ENCODE assay signal across 8 mouse cellular contexts in the genomic region with DNA sequence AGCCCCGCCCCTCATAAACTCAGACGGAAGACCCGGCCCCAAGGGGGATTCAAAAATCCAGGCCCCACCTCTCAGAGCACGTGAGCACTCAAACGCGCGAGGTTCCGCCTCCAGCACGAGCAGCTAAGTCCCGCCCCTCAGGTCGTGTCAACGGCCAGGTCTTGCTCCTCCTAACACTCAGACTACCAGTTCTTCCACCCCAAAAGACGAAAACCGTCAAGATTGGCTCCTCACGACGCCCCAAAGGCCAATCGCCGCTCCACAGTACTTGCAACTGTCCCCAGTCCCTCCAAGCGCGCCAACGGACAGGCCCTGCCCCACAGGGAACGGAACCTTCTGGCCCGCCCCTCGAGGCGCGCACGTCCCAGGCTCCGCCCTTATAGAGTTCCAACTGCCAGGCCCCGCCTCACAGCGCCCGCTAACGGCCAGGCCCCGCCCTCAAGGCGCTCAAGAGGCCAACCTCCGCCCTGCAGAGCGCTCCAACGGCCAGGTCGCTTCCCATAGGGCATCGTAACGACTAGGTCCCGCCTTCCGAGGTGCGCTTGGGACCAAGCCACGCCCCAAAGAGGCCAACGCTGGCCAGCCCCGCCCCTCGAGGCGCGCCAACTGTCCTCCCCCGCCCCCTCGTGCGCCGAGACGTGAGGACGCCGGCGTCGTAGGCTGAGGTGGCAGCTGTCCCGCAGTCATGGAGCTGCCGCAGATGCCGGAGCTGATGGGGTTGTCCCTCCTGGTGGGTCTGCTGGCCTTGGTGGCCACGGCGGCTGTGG. TPM values are rescaled to one million over a fixed set of nuclear protein-coding genes. Genes with fewer than 3 reads are reported as not detected.
DNase-seq lines count a peak whose midpoint lies in the region; ATAC-seq and TF ChIP-seq lines count a peak whose summit lies in the region.

TSS of gene Tbl2 (plus strand) at position 605 of the 767 bp plus-strand sequence.

- peak within 1 kb of the TSS; percentile 80 to 95 (median 91) for H3K4me3 ChIP-seq in CH12.LX (replicated peaks in 1 of 3; ENCODE audit: low read depth in 2 of 3, low read length in 2 of 3, poor library complexity in 1 of 3)
- H3K4me3 ChIP-seq in forebrain, embryonic 11.5 days (ENCODE audit: low read depth, low read length) = peak within 1 kb of the TSS; percentile 72
- peak within 1 kb of the TSS; percentile 96 for H3K4me3 ChIP-seq in heart, embryonic 16.5 days (ENCODE audit: low read length)
- peak within 1 kb of the TSS; percentile 93 for H3K4me3 ChIP-seq in liver, embryonic 15.5 days (replicated peaks)
- H3K4me3 ChIP-seq in neural tube, embryonic 12.5 days = peak within 1 kb of the TSS; percentile 74

- peak within 1 kb of the TSS; percentile 72 for H3K4me2 ChIP-seq in CH12.LX (ENCODE audit: insufficient read depth, low read depth, poor library complexity, severe bottlenecking)
- H3K4me2 ChIP-seq in forebrain, embryonic 11.5 days (ENCODE audit: low read depth, low read length, severe bottlenecking) = peak within 1 kb of the TSS; percentile 64
- H3K4me2 ChIP-seq in heart, embryonic 16.5 days (ENCODE audit: low read depth, low read length) = peak within 1 kb of the TSS; percentile 80
- H3K4me2 ChIP-seq in liver, embryonic 15.5 days = peak within 1 kb of the TSS; percentile 94
- H3K4me2 ChIP-seq in neural tube, embryonic 12.5 days (replicated peaks) = peak within 1 kb of the TSS; percentile 65

- no peak for TF ChIP-seq RAD21 in CH12.LX (IDR thresholded peaks at IDR 0.05; ENCODE audit: low read depth, low read length)

- DNase-seq in CH12.LX (ENCODE audit: extremely low read depth) = peak; percentile 100
- DNase-seq in c-Kit-positive CD71-positive TER-119-negative erythroid progenitor cells, embryonic 14.5 days (ENCODE audit: low read depth) = peak; percentile 99
- peak; percentile 100 for DNase-seq in forebrain, embryonic 11.5 days (ENCODE audit: low spot score)
- peak; percentile 99 for DNase-seq in kidney, postnatal 36 days
- DNase-seq in telencephalon, adult 2 months (ENCODE audit: low read depth, low spot score) = peak; percentile 98

- peak; percentile 97 for ATAC-seq in forebrain, embryonic 11.5 days (replicated peaks; ENCODE audit: low FRiP score)
- ATAC-seq in heart, embryonic 16.5 days (replicated peaks; ENCODE audit: extremely low read depth, insufficient read depth, low FRiP score) = peak; percentile 98
- peak; percentile 97 for ATAC-seq in liver, embryonic 15.5 days (ENCODE audit: insufficient read depth)
- ATAC-seq in neural tube, embryonic 12.5 days (ENCODE audit: low FRiP score, low read depth) = peak; percentile 97

- H3K36me3 ChIP-seq in CH12.LX (replicated peaks in 1 of 2; ENCODE audit: control insufficient read depth in 1 of 2, insufficient read depth in 1 of 2, low read length in 1 of 2) = peaks cover 12 to 24% of the 10 kb centered on the region in 2 experiments
- no peaks in the 10 kb centered on the region; the same call in 1 of the 2 replicates for H3K36me3 ChIP-seq in forebrain, embryonic 11.5 days (ENCODE audit: control insufficient read depth, insufficient read depth, low read length)
- peaks cover 4% of the 10 kb centered on the region for H3K36me3 ChIP-seq in heart, embryonic 16.5 days (ENCODE audit: control insufficient read depth, insufficient read depth)
- H3K36me3 ChIP-seq in liver, embryonic 15.5 days (replicated peaks) = peaks cover 17% of the 10 kb centered on the region
- peaks cover 8% of the 10 kb centered on the region for H3K36me3 ChIP-seq in neural tube, embryonic 12.5 days

- no peak for TF ChIP-seq EP300 in CH12.LX (IDR thresholded peaks at IDR 0.05; ENCODE audit: low read length)

- dilution Hi-C loops in CH12.LX (cut with MboI; ENCODE audit: extremely low pct_ligation_motif_present, extremely low pct_unique_long_range_greater_than_20kb, low sequenced_read_pairs) = no loop called here

- TF ChIP-seq POLR2A in CH12.LX (IDR thresholded peaks at IDR 0.05; ENCODE audit: low read depth, low read length) = peak; percentile 91

- H3K4me1 ChIP-seq in CH12.LX (ENCODE audit: control insufficient read depth in 1 of 2, insufficient read depth in 2 of 2) = peaks cover 0 to 16% of the 10 kb centered on the region in 2 experiments; a peak in 2 of 4 replicates
- peaks cover 7% of the 10 kb centered on the region; the same call in 1 of the 2 replicates for H3K4me1 ChIP-seq in forebrain, embryonic 11.5 days (replicated peaks; ENCODE audit: control insufficient read depth, insufficient read depth, low read length)
- H3K4me1 ChIP-seq in heart, embryonic 16.5 days (ENCODE audit: control insufficient read depth, insufficient read depth, low read length) = peaks cover 15% of the 10 kb centered on the region
- H3K4me1 ChIP-seq in liver, embryonic 15.5 days (replicated peaks) = peaks cover 39% of the 10 kb centered on the region
- H3K4me1 ChIP-seq in neural tube, embryonic 12.5 days = 0 out of 2 replicates have a peak, but pooled peaks cover 3% of the 10 kb centered on the region

- H3K9ac ChIP-seq in CH12.LX (ENCODE audit: insufficient read depth, low read depth) = peak within 1 kb of the TSS; percentile 70
- peak within 1 kb of the TSS; percentile 76 for H3K9ac ChIP-seq in forebrain, embryonic 11.5 days (ENCODE audit: low read length)
- H3K9ac ChIP-seq in heart, embryonic 16.5 days (ENCODE audit: low read length) = peak within 1 kb of the TSS; percentile 92
- H3K9ac ChIP-seq in liver, embryonic 15.5 days = peak within 1 kb of the TSS; percentile 92
- H3K9ac ChIP-seq in neural tube, embryonic 12.5 days = peak within 1 kb of the TSS; percentile 72

- WGBS in forebrain, embryonic 11.5 days = under 1% methylated on average over 63 of the region's 63 CpGs
- WGBS in heart, embryonic 16.5 days = under 1% methylated on average over 63 of the region's 63 CpGs
- WGBS in liver, embryonic 15.5 days (ENCODE audit: insufficient replicate concordance) = under 1% methylated on average over 63 of the region's 63 CpGs
- under 1% methylated on average over 63 of the region's 63 CpGs for WGBS in neural tube, embryonic 12.5 days

- no peaks in the 10 kb centered on the region for H3K9me3 ChIP-seq in CH12.LX (replicated peaks; ENCODE audit: low read length)
- no peaks in the 10 kb centered on the region for H3K9me3 ChIP-seq in forebrain, embryonic 11.5 days (ENCODE audit: control insufficient read depth, low read length)
- H3K9me3 ChIP-seq in heart, embryonic 16.5 days (replicated peaks; ENCODE audit: control insufficient read depth, low read length) = no peaks in the 10 kb centered on the region
- no peaks in the 10 kb centered on the region for H3K9me3 ChIP-seq in liver, embryonic 15.5 days (replicated peaks)
- no peaks in the 10 kb centered on the region for H3K9me3 ChIP-seq in neural tube, embryonic 12.5 days

- H3K27me3 ChIP-seq in CH12.LX (replicated peaks) = peaks cover 2% of the 10 kb centered on the region
- no peaks in the 10 kb centered on the region for H3K27me3 ChIP-seq in forebrain, embryonic 11.5 days (ENCODE audit: control insufficient read depth, insufficient read depth, low read length)
- no peaks in the 10 kb centered on the region for H3K27me3 ChIP-seq in heart, embryonic 16.5 days (ENCODE audit: control insufficient read depth, insufficient read depth, low read length)
- H3K27me3 ChIP-seq in liver, embryonic 15.5 days = no peaks in the 10 kb centered on the region
- H3K27me3 ChIP-seq in neural tube, embryonic 12.5 days (replicated peaks) = no peaks in the 10 kb centered on the region

- no peak for TF ChIP-seq CTCF in CH12.LX (conservative IDR thresholded peaks at IDR 0.05 in 1 of 2, IDR thresholded peaks at IDR 0.05 in 1 of 2; ENCODE audit: low read depth in 2 of 2, low read length in 2 of 2)

- H3K79me2 ChIP-seq in CH12.LX (replicated peaks; ENCODE audit: control insufficient read depth, extremely low read depth, insufficient read depth, poor library complexity, severe bottlenecking) = peaks cover 11% of the 10 kb centered on the region

- peak within 1 kb of the TSS; percentile 87 for H3K27ac ChIP-seq in CH12.LX (ENCODE audit: insufficient read depth, low read depth)
- H3K27ac ChIP-seq in forebrain, embryonic 11.5 days (ENCODE audit: low read depth, low read length) = peak within 1 kb of the TSS; percentile 80
- H3K27ac ChIP-seq in heart, embryonic 16.5 days (ENCODE audit: low read length) = peak within 1 kb of the TSS; percentile 97
- peak within 1 kb of the TSS; percentile 97 for H3K27ac ChIP-seq in liver, embryonic 15.5 days (replicated peaks)
- H3K27ac ChIP-seq in neural tube, embryonic 12.5 days = peak within 1 kb of the TSS; percentile 64

- in situ Hi-C loops in CH12.LX (cut with MboI; ENCODE audit: low pct_ligation_motif_present, low pct_unique_long_range_greater_than_20kb, low sequenced_read_pairs) = no loop called here

TF ChIP-seq in CH12.LX, 34 proteins besides CTCF, POLR2A, EP300 and RAD21 (continues in another document):
- TF ChIP-seq ZMIZ1 (IDR thresholded peaks at IDR 0.05; ENCODE audit: low read depth, low read length) (peak; percentile 88), SIN3A (IDR thresholded peaks at IDR 0.05; ENCODE audit: low read length) (peak; percentile 89), MAFK (IDR thresholded peaks at IDR 0.05; ENCODE audit: insufficient replicate concordance, low read length) (no peak), PAX5 (IDR thresholded peaks at IDR 0.05; ENCODE audit: low read length) (no peak), ETS1 (conservative IDR thresholded peaks at IDR 0.05; ENCODE audit: low read depth, low read length) (peak; percentile 52), ZNF384 (IDR thresholded peaks at IDR 0.05; ENCODE audit: low read depth, low read length) (no peak), JUN (IDR thresholded peaks at IDR 0.05; ENCODE audit: insufficient read depth, low read depth, low read length) (no peak), E2F4 (IDR thresholded peaks at IDR 0.05; ENCODE audit: insufficient replicate concordance, low read depth, low read length) (no peak), RCOR1 (conservative IDR thresholded peaks at IDR 0.05; ENCODE audit: low read depth, low read length) (0 out of 2 replicates have a peak, but pooled peaks have one; percentile 19), USF1 (IDR thresholded peaks at IDR 0.05; ENCODE audit: low read depth, low read length) (peak; percentile 86), CHD1 (IDR thresholded peaks at IDR 0.05; ENCODE audit: low read depth, low read length) (no peak), KAT2A (IDR thresholded peaks at IDR 0.05; ENCODE audit: insufficient replicate concordance, low read length) (no peak), MAX (IDR thresholded peaks at IDR 0.05; ENCODE audit: low read length) (peak; percentile 85), HCFC1 (IDR thresholded peaks at IDR 0.05; ENCODE audit: low read depth, low read length) (peak; percentile 53)

RNA-seq across cellular contexts. Expression of gene Tbl2, which starts in this region (rescaled TPM):
- total RNA-seq in CH12.LX (2012; rRNA removed) (26.3 and 31.9 TPM in 2 replicates), CH12.LX (2014; rRNA removed) (20.0 and 21.7 TPM in 2 replicates)
- 24.8 and 25.2 TPM in 2 replicates for polyA plus RNA-seq in CH12.LX (2012; ENCODE audit: insufficient read length, low read depth)
- polyA plus RNA-seq in forebrain, embryonic 11.5 days (2014; fragmentation: Nextera tagmentation; extraction: Ambion mirVana) = 24.5 and 25.8 TPM in 2 replicates
- 18.9 and 20.3 TPM in 2 replicates for polyA plus RNA-seq in heart, embryonic 16.5 days (2015; fragmentation: Nextera tagmentation; extraction: Ambion mirVana)
- polyA plus RNA-seq in liver, embryonic 15.5 days (2015; fragmentation: Nextera tagmentation; extraction: Ambion mirVana) = 11.7 and 12.2 TPM in 2 replicates
- 23.6 and 23.8 TPM in 2 replicates for polyA plus RNA-seq in neural tube, embryonic 12.5 days (2016; fragmentation: Nextera tagmentation; extraction: Ambion mirVana)

Comparison
In these comparisons a context has a peak if more than half of its experiments do, and no peak if none do; other contexts are left out.
1. Peak in every context shown above with its lines: DNase-seq, ATAC-seq, H3K4me3 ChIP-seq and H3K27ac ChIP-seq.